Comparison of ENCODE assay signal across 8 mouse cellular contexts in genomic region chr7:25847722-25848443, GRCm38 (mm10). TPM values are rescaled to one million over a fixed set of nuclear protein-coding genes. Genes with fewer than 3 reads are reported as not detected.
DNase-seq lines count a peak whose midpoint lies in the region; ATAC-seq lines count a peak whose summit lies in the region.

No protein-coding gene starts in this region.

- intact Hi-C loops in gastrocnemius, postnatal 14 days (cut with DNase I; ENCODE audit: low total_unique reads): no loop called here

- H3K4me1 ChIP-seq in megakaryocyte, embryonic 14.5 days: peaks cover 20% of the 10 kb centered on the region

- peaks cover 5% of the 10 kb centered on the region for H3K27me3 ChIP-seq in megakaryocyte, embryonic 14.5 days (replicated peaks)

- peak; percentile 76 for ATAC-seq in activated CD4-positive, CD25-positive, alpha-beta regulatory T cell, adult 4 months
- peak; percentile 96 for ATAC-seq in common myeloid progenitor, adult 5-6 weeks (replicated peaks; ENCODE audit: low read depth, poor library complexity, severe bottlenecking)
- peak; percentile 92 for ATAC-seq in inflammation-experienced regulatory T-cells, adult 6 months

- no peaks in the 10 kb centered on the region for H3K9me3 ChIP-seq in megakaryocyte, embryonic 14.5 days

- peak overlapping the region; percentile 86 for H3K4me3 ChIP-seq in megakaryocyte, embryonic 14.5 days (replicated peaks)

- DNase-seq in gastrocnemius, postnatal 14 days: peak; percentile 84
- DNase-seq in left cerebral cortex, adult 9 months (ENCODE audit: low spot score in 2 of 2): peak; percentile 25 to 88
- peak; percentile 85 to 90 for DNase-seq in right cerebral cortex, adult 2 months (ENCODE audit: low spot score in 2 of 2)
- DNase-seq in urinary bladder, postnatal 10 days (ENCODE audit: low spot score): peak; percentile 75

- H3K36me3 ChIP-seq in megakaryocyte, embryonic 14.5 days (replicated peaks; ENCODE audit: low read length): no peaks in the 10 kb centered on the region

RNA-seq across cellular contexts. Expression of gene Cyp2s1, which starts 31.2 kb away (rescaled TPM):
- polyA plus RNA-seq in activated CD4-positive, CD25-positive, alpha-beta regulatory T cell, adult 4 months (2017; shearing (Covaris generic)): 1 to 10 TPM; 3.2 to 4.9 TPM
- total RNA-seq in common myeloid progenitor, adult 5-6 weeks (2017): 0.27 and 0.29 TPM in 2 replicates
- under 1 TPM; 0.16 to 0.43 TPM for total RNA-seq in gastrocnemius, postnatal 14 days (2021)
- polyA plus RNA-seq in inflammation-experienced regulatory T-cells, adult 6 months (2017; shearing (Covaris generic)): 1 to 10 TPM; 2.9 to 4.1 (median 3.0) TPM
- not detected in 2 replicates for polyA plus RNA-seq in megakaryocyte, embryonic 14.5 days (2012; ENCODE audit: insufficient read depth, low replicate concordance)

RNA-seq across cellular contexts. Expression of gene Cyp2b10, which starts 49.5 kb away (rescaled TPM):
- polyA plus RNA-seq in activated CD4-positive, CD25-positive, alpha-beta regulatory T cell, adult 4 months (2017; shearing (Covaris generic)): not detected
- not detected in 2 replicates for total RNA-seq in common myeloid progenitor, adult 5-6 weeks (2017)
- total RNA-seq in gastrocnemius, postnatal 14 days (2021): not detected
- polyA plus RNA-seq in inflammation-experienced regulatory T-cells, adult 6 months (2017; shearing (Covaris generic)): not detected
- 2.3 TPM in 1 of 2 replicates, not detected in the other for polyA plus RNA-seq in megakaryocyte, embryonic 14.5 days (2012; ENCODE audit: insufficient read depth, low replicate concordance)

RNA-seq across cellular contexts. Expression of gene Axl, which starts 59.4 kb away (rescaled TPM):
- 10 to 100 TPM; 16.5 to 26.4 TPM for polyA plus RNA-seq in activated CD4-positive, CD25-positive, alpha-beta regulatory T cell, adult 4 months (2017; shearing (Covaris generic))
- total RNA-seq in common myeloid progenitor, adult 5-6 weeks (2017): 0.96 and 4.0 TPM in 2 replicates
- total RNA-seq in gastrocnemius, postnatal 14 days (2021): 10 to 100 TPM; 68.6 to 82.2 TPM
- 10 to 100 TPM; 18.6 to 32.5 (median 25.5) TPM for polyA plus RNA-seq in inflammation-experienced regulatory T-cells, adult 6 months (2017; shearing (Covaris generic))
- 7.4 and 18.0 TPM in 2 replicates for polyA plus RNA-seq in megakaryocyte, embryonic 14.5 days (2012; ENCODE audit: insufficient read depth, low replicate concordance)

Comparison
In these comparisons a context has a peak if more than half of its experiments do, and no peak if none do; other contexts are left out.
1. Peak in every context shown above with its lines: DNase-seq, ATAC-seq and H3K4me3 ChIP-seq.